Mouse (Mus musculus) liver, adult 2 months (tissue): ENCODE measurements at regions not wholly inside any gene's neighbourhood (a gene's known extent, or its start where the extent isn't known, plus 50 kb on each side); places are given as distances from the start of the nearest gene placed in this dataset.

Experiments used
- DNase-seq: peaks from one replicate; pipeline ENCODE4 v3.0.0-alpha.2; 2011; ENCODE audit warnings: low read depth, low spot score; ENCODE audit errors: extremely low read depth
- H3K27ac ChIP-seq: fragments of 200-500 bp; replicated peaks from 2 replicates; pipeline ENCODE4 v1.5.1; 2012; ENCODE audit warnings: low read depth, mild to moderate bottlenecking, control low read depth, inconsistent platforms, low read length; ENCODE audit not compliant: insufficient read depth
- H3K27me3 ChIP-seq: fragments of 200-500 bp; 2 replicates; pipeline ENCODE4 v1.6.1; 2012; ENCODE audit warnings: mild to moderate bottlenecking, moderate library complexity, low read length, inconsistent platforms; ENCODE audit not compliant: control insufficient read depth, insufficient read depth
- H3K36me3 ChIP-seq: fragments of 200-500 bp; 2 replicates; pipeline ENCODE4 v1.6.1; 2012; ENCODE audit warnings: low read length, inconsistent platforms; ENCODE audit not compliant: control insufficient read depth, insufficient read depth
- H3K4me1 ChIP-seq: fragments of 200-500 bp; 2 replicates; pipeline ENCODE4 v1.6.1; 2011; ENCODE audit warnings: low read length; ENCODE audit not compliant: control insufficient read depth, insufficient read depth
- H3K4me3 ChIP-seq: fragments of 200-500 bp; 2 replicates; pipeline ENCODE4 v1.5.1; 2011; ENCODE audit warnings: low read depth, mild to moderate bottlenecking, control low read depth, low read length, moderate library complexity; ENCODE audit not compliant: insufficient read depth
- H3K79me2 ChIP-seq: fragments of 200-500 bp; 2 replicates; pipeline ENCODE4 v1.6.1; 2012; ENCODE audit warnings: inconsistent platforms, mild to moderate bottlenecking, low read length, moderate library complexity; ENCODE audit not compliant: control insufficient read depth, insufficient read depth
- H3K9ac ChIP-seq: fragments of 200-500 bp; 2 replicates; pipeline ENCODE4 v1.6.1; 2012; ENCODE audit warnings: low read depth, mild to moderate bottlenecking, control low read depth, inconsistent platforms, low read length
- CTCF ChIP-seq: fragments of 200-500 bp; IDR thresholded peaks from 2 replicates; pipeline ENCODE4 v1.5.1; 2011; ENCODE audit warnings: low read depth, low read length, control low read depth
- POLR2A ChIP-seq: fragments of 200-500 bp; IDR thresholded peaks from 2 replicates; pipeline ENCODE4 v1.6.1; 2011; ENCODE audit warnings: low read length, control low read depth; ENCODE audit not compliant: insufficient read depth; ENCODE audit errors: extremely low read depth
- WGBS: fragments of 180-500 bp; shearing (Covaris S2); methylation state at CpG from one replicate; pipeline ENCODE4 v1.1.7; 2018; 5-methylcytosine and 5-hydroxymethylcytosine counted together

GRCm38 (mm10) chr13:59338436-59338835 is 246.6 kb downstream of the Agtpbp1 start:
- TF ChIP-seq CTCF (no peak), POLR2A (no peak)
- WGBS, result 90% methylated on average over 9 of the region's 9 CpGs

GRCm38 (mm10) chr13:59323933-59324332 is 261.1 kb downstream of the Agtpbp1 start:
- 81% methylated on average over 3 of the region's 3 CpGs for WGBS
- H3K27ac ChIP-seq, result no peak overlapping the region
- TF ChIP-seq POLR2A, result no peak
- no peak for TF ChIP-seq CTCF

More at GRCm38 (mm10) chr13:59338436-59338835, 246.6 kb downstream of the Agtpbp1 start:
- no peak for DNase-seq
- Histone ChIP-seq H3K79me2 (no peaks in the 10 kb centered on the region), H3K4me3 (no peak overlapping the region), H3K27me3 (no peaks in the 10 kb centered on the region), H3K27ac (no peak overlapping the region), H3K9ac (no peak overlapping the region), H3K4me1 (no peaks in the 10 kb centered on the region), H3K36me3 (no peaks in the 10 kb centered on the region)

GRCm38 (mm10) chr13:59323441-59323840 is 261.6 kb downstream of the Agtpbp1 start:
- DNase-seq, result no peak
- WGBS, result 35% methylated on average over 5 of the region's 5 CpGs
- TF ChIP-seq CTCF, result no peak
- H3K36me3 ChIP-seq, result no peaks in the 10 kb centered on the region
- no peak overlapping the region for H3K4me3 ChIP-seq
- no peaks in the 10 kb centered on the region for H3K79me2 ChIP-seq
- no peaks in the 10 kb centered on the region for H3K27me3 ChIP-seq
- H3K9ac ChIP-seq, result no peak overlapping the region
- no peaks in the 10 kb centered on the region for H3K4me1 ChIP-seq
- no peak overlapping the region for H3K27ac ChIP-seq

More at GRCm38 (mm10) chr13:59323933-59324332, 261.1 kb downstream of the Agtpbp1 start:
- Histone ChIP-seq H3K4me3 (no peak overlapping the region), H3K9ac (no peak overlapping the region), H3K36me3 (no peaks in the 10 kb centered on the region), H3K27me3 (no peaks in the 10 kb centered on the region), H3K79me2 (no peaks in the 10 kb centered on the region), H3K4me1 (no peaks in the 10 kb centered on the region)
- no peak for DNase-seq

GRCm38 (mm10) chr13:59320261-59320660 is 264.8 kb downstream of the Agtpbp1 start:
- Histone ChIP-seq H3K79me2 (no peaks in the 10 kb centered on the region), H3K4me1 (no peaks in the 10 kb centered on the region), H3K4me3 (no peak overlapping the region), H3K9ac (no peak overlapping the region), H3K36me3 (no peaks in the 10 kb centered on the region), H3K27me3 (no peaks in the 10 kb centered on the region), H3K27ac (no peak overlapping the region)
- TF ChIP-seq POLR2A (no peak), CTCF (no peak)
- WGBS, result 75% methylated on average over 5 of the region's 5 CpGs
- DNase-seq, result no peak

- no peak overlapping the region for H3K4me3 ChIP-seq
- DNase-seq, result no peak
- H3K36me3 ChIP-seq, result no peaks in the 10 kb centered on the region
- WGBS, result 76% methylated on average over 16 of the region's 16 CpGs
- H3K9ac ChIP-seq, result no peak overlapping the region
- H3K79me2 ChIP-seq, result no peaks in the 10 kb centered on the region
- no peaks in the 10 kb centered on the region for H3K4me1 ChIP-seq
- TF ChIP-seq CTCF, result no peak
- no peaks in the 10 kb centered on the region for H3K27me3 ChIP-seq
- H3K27ac ChIP-seq, result no peak overlapping the region
These were observed 267.5 kb downstream of the Agtpbp1 start for GRCm38 (mm10) chr13:59317458-59318005.

GRCm38 (mm10) chr13:59315811-59316210 is 269.2 kb downstream of the Agtpbp1 start:
- Histone ChIP-seq H3K36me3 (no peaks in the 10 kb centered on the region), H3K4me1 (no peaks in the 10 kb centered on the region), H3K4me3 (no peak overlapping the region), H3K79me2 (no peaks in the 10 kb centered on the region), H3K9ac (no peak overlapping the region), H3K27ac (no peak overlapping the region), H3K27me3 (no peaks in the 10 kb centered on the region)
- TF ChIP-seq CTCF (no peak), POLR2A (no peak)
- no peak for DNase-seq
- WGBS, result 46% methylated on average over 3 of the region's 3 CpGs
